Mouse (Mus musculus) G1E (cell line): ENCODE measurements around the gene Zbed4. TPM values are rescaled to one million over a fixed set of nuclear protein-coding genes. Genes with fewer than 3 reads are reported as not detected.
"Not testable (repeated sequence)": the region's sequence is repeated elsewhere in the genome, so short reads cannot be mapped to it uniquely, and the experiment has no call there.

Experiments used
- ATAC-seq: 2 replicates; pipeline ENCODE4 v1.8.0; 2016; ENCODE audit warnings: mild to moderate bottlenecking; ENCODE audit not compliant: insufficient number of reproducible peaks, poor library complexity, low FRiP score, severe bottlenecking; ENCODE audit errors: extremely low read depth
- DNase-seq: peaks from one replicate; pipeline ENCODE4 v3.0.0; 2012; ENCODE audit warnings: low spot score
- H3K27me3 ChIP-seq: 2 replicates; pipeline ENCODE4 v1.6.1; 2012; ENCODE audit warnings: mild to moderate bottlenecking, low read length, inconsistent platforms; ENCODE audit not compliant: insufficient read depth
- H3K36me3 ChIP-seq: replicated peaks from 2 replicates; pipeline ENCODE3; 2012; ENCODE audit warnings: mild to moderate bottlenecking, inconsistent platforms
- H3K4me1 ChIP-seq: 2 replicates; pipeline ENCODE4 v1.6.1; 2012; ENCODE audit warnings: low read depth, low read length, inconsistent platforms, mixed read lengths; ENCODE audit not compliant: insufficient read depth
- H3K4me3 ChIP-seq: 2 replicates; pipeline ENCODE4 v1.5.1; 2012; ENCODE audit warnings: low read depth, mild to moderate bottlenecking, inconsistent platforms, low read length, moderate library complexity, mixed read lengths
- H3K9me3 ChIP-seq: replicated peaks from 2 replicates; pipeline ENCODE4 v1.6.1; 2012; ENCODE audit warnings: inconsistent platforms
- CTCF ChIP-seq: IDR thresholded peaks from 2 replicates; pipeline ENCODE4 v1.5.1; 2012; ENCODE audit warnings: low read depth, low read length, inconsistent platforms, mixed read lengths
- GATA1 ChIP-seq: IDR thresholded peaks from 2 replicates; pipeline ENCODE4 v1.6.1; 2012; ENCODE audit warnings: borderline replicate concordance, low read length, inconsistent platforms, mixed read lengths
- GATA2 ChIP-seq: IDR thresholded peaks from 2 replicates; pipeline ENCODE4 v1.6.1; 2012; ENCODE audit warnings: low read depth, low read length, inconsistent platforms, borderline replicate concordance
- POLR2AphosphoS5 ChIP-seq: IDR thresholded peaks from 2 replicates; pipeline ENCODE4 v1.6.1; 2012; ENCODE audit warnings: low read depth, low read length, inconsistent platforms; ENCODE audit not compliant: insufficient replicate concordance
- TAL1 ChIP-seq: conservative IDR thresholded peaks from 2 replicates; pipeline ENCODE4 v1.6.1; 2012; ENCODE audit warnings: low read depth, low read length, inconsistent platforms, mixed read lengths
- polyA plus RNA-seq: library from polyadenylated mRNA; stranded (reverse); fragments of >175 nt; gene quantifications from 2 replicates; pipeline ENCODE4 v1.2.3, GENCODE M21; 2012
- total RNA-seq, 2 experiments: library from RNA; stranded (forward) in 1 of 2; stranded (reverse) in 1 of 2; fragments of 200-1000 nt in 1 of 2; fragments of >200 nt in 1 of 2; fragmentation: Nextera tagmentation in 1 of 2; gene quantifications; 2 replicates each; pipeline ENCODE4 v1.2.3; 2014 to 2017

Gene Zbed4
- total and polyA plus RNA-seq, 3 experiments = 11.0 to 40.8 (median 37.2) TPM

DNA sequence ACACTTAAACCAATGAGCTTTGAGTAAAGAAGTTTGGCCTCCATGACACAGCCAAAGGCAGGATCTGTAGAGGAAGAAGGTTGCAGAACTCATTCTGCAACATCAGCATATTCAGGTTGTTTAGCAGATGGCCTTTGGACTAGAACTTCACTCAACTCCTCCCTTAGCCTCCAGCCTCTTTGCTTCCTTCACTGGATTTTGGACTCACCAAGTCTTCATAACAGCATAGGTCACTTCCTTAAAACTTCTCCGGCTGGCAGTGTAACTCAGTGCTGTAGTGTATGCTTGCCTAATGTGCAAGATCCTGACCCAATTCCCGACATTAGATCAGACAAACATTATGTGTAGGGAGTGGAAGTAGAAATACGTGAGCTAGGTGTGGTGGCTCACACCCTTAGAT lies 6.1 kb upstream of the Zbed4 start:
- no peaks in the 10 kb centered on the region for H3K9me3 ChIP-seq
- ATAC-seq (no peak), DNase-seq (no peak)
- no peak overlapping the region for H3K4me3 ChIP-seq
- no peak for TF ChIP-seq TAL1
- no peak for TF ChIP-seq POLR2AphosphoS5
- no peak for TF ChIP-seq CTCF
- no peak for TF ChIP-seq GATA2
- TF ChIP-seq GATA1 = no peak
- H3K36me3 ChIP-seq = no peaks in the 10 kb centered on the region
- H3K4me1 ChIP-seq = peaks cover 19% of the 10 kb centered on the region
- no peaks in the 10 kb centered on the region; the same call in 1 of the 2 replicates for H3K27me3 ChIP-seq

DNA sequence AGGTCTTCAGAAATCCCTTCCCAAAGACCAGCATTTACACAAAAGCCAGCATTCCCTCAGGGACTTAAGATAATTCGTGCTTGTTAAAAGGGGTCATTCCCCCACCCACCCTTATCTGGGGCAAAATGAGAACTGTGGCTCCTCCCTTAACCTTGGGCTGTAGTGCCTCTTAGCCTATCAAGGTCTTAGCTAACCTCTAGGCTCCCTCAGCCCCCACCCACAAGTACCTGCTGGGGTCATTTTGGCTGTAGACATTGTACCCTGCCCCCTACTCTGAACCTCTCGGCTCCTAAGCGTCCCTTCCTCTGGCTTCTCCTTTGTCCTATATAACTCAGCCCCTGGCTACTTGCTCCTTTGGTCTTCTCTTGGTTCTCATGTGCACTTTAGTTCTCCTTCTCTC lies 5.5 kb upstream of the Zbed4 start:
- H3K9me3 ChIP-seq = no peaks in the 10 kb centered on the region
- no peak for TF ChIP-seq CTCF
- no peak for TF ChIP-seq POLR2AphosphoS5
- TF ChIP-seq TAL1 = no peak
- no peak for TF ChIP-seq GATA1
- no peak for TF ChIP-seq GATA2
- no peak overlapping the region for H3K4me3 ChIP-seq
- DNase-seq (no peak), ATAC-seq (no peak)
- no peaks in the 10 kb centered on the region; the same call in 1 of the 2 replicates for H3K27me3 ChIP-seq
- peaks cover 25% of the 10 kb centered on the region for H3K4me1 ChIP-seq
- H3K36me3 ChIP-seq = no peaks in the 10 kb centered on the region

DNA sequence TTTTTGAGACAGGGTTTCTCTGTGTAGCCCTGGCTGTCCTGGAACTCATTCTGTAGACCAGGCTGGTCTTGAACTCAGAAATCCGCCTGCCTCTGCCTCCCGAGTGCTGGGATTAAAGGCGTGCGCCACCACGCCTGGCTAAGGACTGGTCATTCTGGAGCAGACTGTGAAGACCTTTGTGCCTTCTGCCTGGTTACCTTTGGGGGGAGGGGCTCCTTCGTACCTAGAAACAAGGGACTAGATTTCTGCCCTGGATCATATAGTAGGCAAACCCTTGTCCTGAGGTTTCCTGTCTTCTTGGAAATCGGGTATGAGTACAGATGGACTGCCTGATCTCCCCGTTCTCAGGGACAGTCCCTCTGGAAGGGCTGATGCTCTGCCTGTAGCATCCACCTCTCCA lies 1.8 kb upstream of the Zbed4 start:
- not testable (repeated sequence) for DNase-seq, H3K27me3 ChIP-seq, H3K36me3 ChIP-seq, H3K9me3 ChIP-seq, H3K4me3 ChIP-seq, ATAC-seq
- H3K4me1 ChIP-seq = peaks cover 31% of the 10 kb centered on the region

DNA sequence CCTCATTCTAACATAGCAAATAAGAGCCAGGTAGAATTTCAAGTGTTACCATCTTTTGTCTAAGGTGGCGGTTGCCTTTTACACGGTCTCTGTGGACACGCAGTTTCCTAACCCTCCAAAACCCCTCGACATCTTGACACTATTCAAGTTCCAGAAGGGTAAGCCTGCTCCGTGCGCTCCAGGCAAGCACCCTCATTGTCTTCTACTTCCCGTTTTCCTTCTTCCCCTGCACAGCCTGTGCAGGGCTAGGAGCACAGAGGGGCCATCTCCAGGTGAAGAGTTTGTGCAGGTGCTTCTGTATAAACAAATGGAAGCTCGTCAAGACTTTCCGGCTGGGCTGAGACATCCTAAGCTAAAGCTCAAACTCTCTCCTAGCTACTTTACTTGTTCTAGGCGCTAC lies 1.4 kb upstream of the Zbed4 start:
- Histone ChIP-seq H3K4me3 (peak overlapping the region; percentile 92; the same call in 1 of the 2 replicates), H3K27me3 (no peaks in the 10 kb centered on the region), H3K9me3 (no peaks in the 10 kb centered on the region), H3K36me3 (peaks cover 10% of the 10 kb centered on the region), H3K4me1 (peaks cover 35% of the 10 kb centered on the region)
- no peak for TF ChIP-seq GATA2
- TF ChIP-seq GATA1 = no peak
- no peak for TF ChIP-seq CTCF
- no peak for TF ChIP-seq TAL1
- no peak for TF ChIP-seq POLR2AphosphoS5
- no peak for DNase-seq
- no peak for ATAC-seq

DNA sequence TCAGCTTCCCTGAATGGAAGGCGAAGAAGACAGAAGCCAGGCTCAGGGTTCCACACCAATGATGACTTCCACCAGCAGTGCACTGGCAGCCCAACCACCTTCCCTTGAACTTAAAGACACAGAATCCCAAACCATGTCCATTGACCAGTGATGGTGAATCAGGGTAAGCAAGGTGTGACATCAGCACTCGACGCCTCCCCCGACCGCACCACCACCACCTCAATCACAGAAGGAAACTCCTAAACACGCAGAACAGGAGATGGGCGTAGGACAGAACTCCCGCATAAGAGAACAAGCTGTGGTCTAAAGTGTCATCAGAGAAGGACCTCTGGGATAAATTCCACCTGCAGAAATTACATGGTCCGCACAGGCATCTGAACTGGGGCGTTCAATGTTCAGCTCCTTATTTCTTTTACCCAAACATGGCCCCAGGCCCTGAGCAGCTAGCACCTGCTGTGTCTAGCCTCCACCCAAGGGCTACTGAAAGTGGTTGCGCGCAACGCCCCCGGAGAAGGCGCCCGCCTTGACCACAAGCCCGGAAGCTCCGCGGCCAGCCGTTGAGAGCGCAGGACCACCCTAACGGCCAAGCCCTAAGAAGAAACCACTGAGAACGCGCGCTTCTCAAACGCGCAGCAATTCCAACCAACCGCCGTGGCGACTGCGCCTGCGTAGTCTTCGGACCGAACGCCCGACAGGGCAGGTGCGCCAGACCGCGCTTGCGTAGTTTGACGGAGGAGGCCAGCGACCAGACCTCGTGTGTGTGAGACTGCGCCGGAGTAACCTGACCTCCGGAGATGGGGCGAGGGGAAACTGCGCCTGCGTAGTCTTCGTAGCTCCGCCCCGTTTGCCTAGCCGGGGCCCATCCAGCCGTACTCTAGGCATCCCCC lies 540 bp upstream of the Zbed4 start:
- Histone ChIP-seq H3K9me3 (no peaks in the 10 kb centered on the region), H3K4me1 (peaks cover 39% of the 10 kb centered on the region), H3K36me3 (peaks cover 18% of the 10 kb centered on the region), H3K4me3 (peak overlapping the region; percentile 92), H3K27me3 (no peaks in the 10 kb centered on the region)
- peak; percentile 97 for ATAC-seq
- DNase-seq = peak; percentile 96
- TF ChIP-seq POLR2AphosphoS5 (no peak), GATA1 (no peak), GATA2 (no peak), CTCF (no peak), TAL1 (no peak)

DNA sequence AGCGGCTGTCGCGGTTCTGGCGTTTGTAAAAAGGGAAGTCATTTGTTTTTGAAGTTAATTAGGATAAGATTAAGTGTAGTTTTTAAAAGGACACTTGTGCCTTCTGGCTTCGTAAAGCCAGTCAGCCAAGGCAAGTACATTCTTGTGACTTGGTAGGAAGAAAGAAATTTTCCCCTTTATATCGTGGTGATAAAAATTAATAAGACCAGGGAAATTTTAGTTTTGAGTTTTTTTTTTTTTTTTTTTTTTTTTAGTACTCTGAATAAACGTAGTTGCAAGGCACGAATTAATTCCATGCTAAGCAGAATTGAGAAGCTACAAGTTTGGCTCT lies 908 bp downstream of the Zbed4 start:
- Histone ChIP-seq H3K27me3 (no peaks in the 10 kb centered on the region), H3K9me3 (no peaks in the 10 kb centered on the region), H3K4me3 (peak overlapping the region; percentile 92), H3K36me3 (peaks cover 30% of the 10 kb centered on the region), H3K4me1 (peaks cover 42% of the 10 kb centered on the region)
- DNase-seq (no peak), ATAC-seq (no peak)
- TF ChIP-seq GATA1 (no peak), TAL1 (no peak), POLR2AphosphoS5 (no peak), CTCF (no peak), GATA2 (no peak)
